Mouse (Mus musculus): Measurements from ENCODE around the gene Cldn7.

DNA sequence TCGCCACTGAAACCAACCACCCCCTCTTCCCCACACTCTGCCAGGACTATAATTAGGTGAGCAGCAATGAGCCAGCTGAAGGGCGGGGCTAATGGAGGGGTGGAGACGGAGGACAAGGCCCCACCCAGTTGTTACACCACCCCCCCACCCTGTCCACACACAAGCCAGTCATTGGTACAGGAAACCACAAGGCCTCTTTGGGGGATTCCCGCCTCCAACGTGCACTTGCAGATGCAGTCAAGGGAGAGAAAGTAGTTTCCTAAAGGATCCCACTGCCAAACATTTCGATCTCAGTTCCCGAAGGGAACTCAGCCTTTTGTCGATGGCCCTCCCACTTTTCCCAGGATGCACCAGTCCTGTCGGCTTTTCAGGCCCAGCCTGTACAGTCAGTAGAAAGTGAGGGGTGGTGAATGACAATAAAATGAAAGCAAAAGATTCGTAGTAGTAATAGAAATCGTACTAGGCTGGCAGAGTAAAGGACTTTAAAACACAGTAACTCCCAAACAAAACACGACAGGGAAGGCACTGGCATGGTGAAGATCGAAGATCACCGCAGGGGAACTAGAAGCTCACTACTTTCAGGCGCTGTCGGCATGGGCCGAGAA, 44.8 kb upstream of the Cldn7 start:
- TF ChIP-seq CTCF (IDR thresholded peaks at IDR 0.05; ENCODE audit: low read depth, low read length), result no peak
- TF ChIP-seq POLR2A (IDR thresholded peaks at IDR 0.05; ENCODE audit: insufficient read depth, low read length), result no peak
- TF ChIP-seq EP300 (IDR thresholded peaks at IDR 0.05; ENCODE audit: insufficient read depth, low read depth, low read length), result no peak

Data from ES-Bruce4 (cell line).